Mouse (Mus musculus) liver, embryonic 11.5 days (tissue): ENCODE data around the gene Chchd6. TPM values are rescaled to one million over a fixed set of nuclear protein-coding genes. Genes with fewer than 3 reads are reported as not detected.

ENCODE experiments used
- ATAC-seq: fragments of 200-750 bp; cut with Nextera tagmentation; replicated peaks from 2 replicates; pipeline ENCODE4 v1.8.0; 2017; ENCODE audit warnings: moderate number of reproducible peaks, mild to moderate bottlenecking, moderate TSS enrichment, moderate library complexity; ENCODE audit not compliant: low FRiP score
- DNase-seq: peaks from one replicate; pipeline ENCODE4 v3.0.0-alpha.2; 2017; ENCODE audit warnings: low spot score
- H3K27ac ChIP-seq: fragments of 300-500 bp; sonication (generic); 2 replicates; pipeline ENCODE4 v1.5.1; 2014; ENCODE audit warnings: mild to moderate bottlenecking, low read depth, low read length, control low read depth
- H3K27me3 ChIP-seq: fragments of 300-500 bp; sonication (generic); replicated peaks from 2 replicates; pipeline ENCODE4 v1.6.1; 2014; ENCODE audit warnings: low read length, mixed read lengths; ENCODE audit not compliant: control insufficient read depth, insufficient read depth
- H3K36me3 ChIP-seq: fragments of 300-500 bp; sonication (generic); 2 replicates; pipeline ENCODE4 v1.6.1; 2014; ENCODE audit warnings: mild to moderate bottlenecking, low read length, moderate library complexity, mixed read lengths; ENCODE audit not compliant: control insufficient read depth, insufficient read depth
- H3K4me1 ChIP-seq: fragments of 300-500 bp; sonication (generic); replicated peaks from 2 replicates; pipeline ENCODE4 v1.6.1; 2014; ENCODE audit warnings: low read length, mixed read lengths; ENCODE audit not compliant: control insufficient read depth, insufficient read depth
- H3K4me2 ChIP-seq: fragments of 300-500 bp; sonication (generic); 2 replicates; pipeline ENCODE4 v1.6.1; 2014; ENCODE audit warnings: mild to moderate bottlenecking, control low read depth, moderate library complexity
- H3K4me3 ChIP-seq: fragments of 300-500 bp; sonication (generic); 2 replicates; pipeline ENCODE4 v1.5.1; 2014; ENCODE audit warnings: low read depth, low read length, control low read depth
- H3K9ac ChIP-seq: fragments of 300-500 bp; sonication (generic); 2 replicates; pipeline ENCODE4 v1.6.1; 2014; ENCODE audit warnings: low read depth, low read length, control low read depth
- H3K9me3 ChIP-seq: fragments of 300-500 bp; sonication (generic); 2 replicates; pipeline ENCODE4 v1.6.1; 2016; ENCODE audit warnings: low read length, inconsistent platforms, mixed read lengths; ENCODE audit not compliant: control insufficient read depth
- WGBS: fragments of 180-500 bp; shearing (Covaris S2); extraction: QIAGEN DNeasy Blood & Tissue Kit; methylation state at CpG from one replicate; pipeline ENCODE4 v1.1.7; 2014; 5-methylcytosine and 5-hydroxymethylcytosine counted together
- polyA plus RNA-seq: library from polyadenylated mRNA; unstranded; fragments of >200 nt; fragmentation: Nextera tagmentation; extraction: Ambion mirVana; gene quantifications from 2 replicates; pipeline ENCODE4 v1.2.1, GENCODE M21; 2014

Chchd6 gene
- polyA plus RNA-seq, 1 experiment from 2014 or later = 43.2 TPM

DNA sequence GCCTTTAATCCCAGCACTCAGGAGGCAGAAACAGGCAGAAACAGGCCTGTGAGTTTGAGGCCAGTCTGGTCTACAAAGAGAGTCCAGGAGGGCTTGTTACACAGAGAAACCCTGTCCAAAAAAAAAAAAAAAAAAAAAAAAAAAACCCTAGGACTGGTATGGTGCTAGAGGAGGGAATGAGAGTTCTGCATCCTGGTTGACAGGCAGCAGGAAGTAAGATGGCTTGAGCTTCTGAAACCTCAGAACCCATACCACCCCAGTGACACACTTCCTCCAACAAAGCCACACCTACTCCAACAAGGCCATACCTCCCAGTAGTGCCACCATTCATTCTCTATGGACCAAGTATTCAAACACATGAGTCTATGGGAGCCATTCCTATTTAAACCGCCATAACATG lies 1.1 kb upstream of the Chchd6 start:
- no peaks in the 10 kb centered on the region for H3K36me3 ChIP-seq
- WGBS = 97% methylated on average over 1 of the region's 1 CpGs
- H3K4me3 ChIP-seq = no peak overlapping the region
- no peak for ATAC-seq
- no peak overlapping the region for H3K9ac ChIP-seq
- H3K27ac ChIP-seq = no peak overlapping the region
- no peak overlapping the region for H3K4me2 ChIP-seq
- no peak for DNase-seq
- peaks cover 5% of the 10 kb centered on the region; the same call in 1 of the 2 replicates for H3K4me1 ChIP-seq
- H3K9me3 ChIP-seq = no peaks in the 10 kb centered on the region
- no peaks in the 10 kb centered on the region for H3K27me3 ChIP-seq

DNA sequence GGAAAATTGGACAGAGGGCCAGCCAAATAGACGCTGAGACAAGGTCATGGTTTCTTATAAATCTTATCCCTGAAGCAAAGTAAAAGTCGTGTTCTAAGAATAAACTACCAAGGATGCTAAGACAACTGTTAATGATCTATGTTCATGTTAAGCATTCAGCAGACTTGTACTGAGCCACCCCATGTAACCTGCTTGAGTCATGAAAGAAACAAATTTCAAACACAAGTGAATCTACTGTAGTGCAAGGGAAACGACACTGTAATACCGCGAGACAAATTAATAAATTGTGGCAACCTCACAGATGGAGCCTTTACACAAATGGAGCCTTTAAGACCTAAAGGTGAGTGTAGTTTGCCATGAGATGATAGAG lies 310 bp upstream of the Chchd6 start:
- WGBS = 23% methylated on average over 5 of the region's 5 CpGs
- Histone ChIP-seq H3K36me3 (no peaks in the 10 kb centered on the region), H3K27ac (no peak overlapping the region), H3K9me3 (no peaks in the 10 kb centered on the region), H3K4me1 (peaks cover 5% of the 10 kb centered on the region; the same call in 1 of the 2 replicates), H3K4me3 (peak overlapping the region; percentile 68; the same call in 1 of the 2 replicates), H3K4me2 (peak overlapping the region; percentile 81; the same call in 1 of the 2 replicates), H3K9ac (no peak overlapping the region), H3K27me3 (no peaks in the 10 kb centered on the region)
- peak; percentile 21 for ATAC-seq
- DNase-seq = no peak

DNA sequence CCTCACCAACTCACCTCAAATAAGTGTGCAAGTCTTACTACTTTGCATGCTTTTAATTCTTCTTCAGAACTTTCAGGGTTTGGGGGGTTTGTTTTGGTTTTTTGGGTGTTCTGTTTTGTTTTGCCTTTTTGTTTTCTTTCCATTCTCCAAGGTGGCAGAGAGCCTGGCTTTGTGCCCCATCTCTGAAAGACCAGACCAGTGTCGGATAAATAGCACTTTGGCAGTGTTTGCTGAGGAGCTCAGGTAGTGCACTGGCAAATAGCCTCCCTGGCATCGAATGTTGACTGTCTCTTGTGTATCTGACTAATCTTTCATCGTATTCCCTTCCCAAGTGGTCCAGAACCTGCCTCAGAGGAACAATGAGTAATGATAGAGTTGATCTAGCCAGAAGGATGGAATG lies 3.4 kb downstream of the Chchd6 start:
- no peaks in the 10 kb centered on the region for H3K9me3 ChIP-seq
- DNase-seq = no peak
- H3K27me3 ChIP-seq = no peaks in the 10 kb centered on the region
- H3K27ac ChIP-seq = no peak overlapping the region
- H3K9ac ChIP-seq = no peak overlapping the region
- WGBS = 83% methylated on average over 3 of the region's 3 CpGs
- H3K4me3 ChIP-seq = no peak overlapping the region
- no peak for ATAC-seq
- H3K4me1 ChIP-seq = peaks cover 5% of the 10 kb centered on the region; the same call in 1 of the 2 replicates
- H3K4me2 ChIP-seq = no peak overlapping the region
- no peaks in the 10 kb centered on the region for H3K36me3 ChIP-seq

DNA sequence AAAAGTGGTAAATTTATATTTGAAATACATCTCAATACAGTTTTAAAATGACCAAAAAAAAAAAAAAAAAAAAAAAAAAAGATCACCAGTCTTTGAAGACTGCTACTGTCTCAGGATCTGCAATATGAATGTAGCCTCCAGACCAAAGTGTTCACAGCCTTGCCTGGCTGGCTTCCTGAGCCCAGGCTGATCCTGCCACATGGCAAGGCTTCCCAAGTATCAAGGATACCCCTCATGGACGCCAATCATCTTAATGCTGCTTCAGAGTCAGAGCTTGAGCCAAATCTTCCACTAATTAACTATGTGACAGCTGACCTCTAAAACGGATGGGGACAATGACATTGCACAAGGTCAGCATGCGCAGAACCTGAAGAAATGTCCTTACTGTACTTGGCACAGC lies 3.9 kb downstream of the Chchd6 start:
- no peak overlapping the region for H3K27ac ChIP-seq
- H3K27me3 ChIP-seq = no peaks in the 10 kb centered on the region
- H3K36me3 ChIP-seq = no peaks in the 10 kb centered on the region
- peaks cover 5% of the 10 kb centered on the region; the same call in 1 of the 2 replicates for H3K4me1 ChIP-seq
- H3K4me2 ChIP-seq = no peak overlapping the region
- no peak for ATAC-seq
- H3K4me3 ChIP-seq = no peak overlapping the region
- H3K9ac ChIP-seq = no peak overlapping the region
- H3K9me3 ChIP-seq = no peaks in the 10 kb centered on the region
- 75% methylated on average over 3 of the region's 3 CpGs for WGBS
- no peak for DNase-seq

DNA sequence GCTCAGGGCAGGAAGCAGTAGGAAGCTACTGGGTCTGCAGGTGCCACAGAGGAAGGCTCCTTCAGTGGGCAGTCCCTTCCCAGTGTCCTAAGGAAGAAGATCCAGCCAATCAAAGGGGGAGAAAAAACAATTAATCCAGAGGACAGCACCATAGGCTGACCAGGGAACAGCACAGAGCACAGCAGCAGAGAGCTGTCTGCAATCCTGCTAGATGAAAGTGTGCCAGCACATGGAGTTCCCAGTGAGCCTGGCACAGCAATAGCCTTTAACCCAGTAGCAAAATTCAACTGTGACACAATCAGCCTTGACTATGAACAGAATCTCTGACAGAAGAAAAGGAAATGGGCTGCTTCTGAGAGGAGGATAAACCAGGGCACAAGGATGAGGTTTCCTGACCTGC lies 9.8 kb downstream of the Chchd6 start:
- H3K27me3 ChIP-seq = no peaks in the 10 kb centered on the region
- no peaks in the 10 kb centered on the region for H3K4me1 ChIP-seq
- DNase-seq (no peak), ATAC-seq (no peak)
- H3K36me3 ChIP-seq = no peaks in the 10 kb centered on the region
- H3K27ac ChIP-seq = no peak overlapping the region
- no peaks in the 10 kb centered on the region for H3K9me3 ChIP-seq
- H3K9ac ChIP-seq = no peak overlapping the region
- H3K4me2 ChIP-seq = no peak overlapping the region
- H3K4me3 ChIP-seq = no peak overlapping the region

DNA sequence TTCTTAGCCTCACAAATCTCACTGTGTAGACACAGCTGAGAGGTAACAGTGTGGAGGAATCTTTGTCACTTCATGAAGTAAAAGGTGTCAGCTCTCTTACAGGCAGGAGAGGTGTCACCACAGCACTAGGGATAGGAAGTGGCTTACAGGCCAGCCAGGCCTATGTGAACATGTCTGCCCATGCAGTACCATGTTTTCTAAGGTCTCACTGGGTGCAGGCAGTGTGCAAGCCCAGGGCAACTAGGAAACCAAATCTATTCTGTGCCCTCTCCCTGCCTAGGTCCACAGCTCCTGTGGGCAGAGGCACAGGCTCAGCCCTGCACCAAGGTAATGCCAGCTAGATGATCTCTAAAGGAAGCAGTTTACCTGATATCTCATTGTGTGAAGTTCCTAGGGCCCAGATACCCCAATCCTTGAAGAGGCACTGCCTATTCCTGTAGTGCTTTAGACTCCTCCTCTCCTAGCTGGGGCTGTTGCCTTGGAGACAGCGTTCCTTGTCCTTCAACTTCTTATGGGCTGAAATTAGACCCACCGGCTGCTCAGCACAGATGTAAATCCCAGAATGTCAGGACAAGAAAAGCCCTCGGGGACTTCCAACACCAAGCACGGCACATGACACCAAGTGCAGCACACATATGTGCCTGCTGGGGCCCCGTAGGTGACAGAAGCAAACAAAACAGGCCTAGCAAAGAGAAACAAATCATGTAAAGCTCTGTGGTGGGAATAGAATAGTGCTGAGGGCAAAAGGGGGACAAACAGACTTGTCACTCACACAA lies 10.6 kb downstream of the Chchd6 start:
- ATAC-seq = no peak

DNA sequence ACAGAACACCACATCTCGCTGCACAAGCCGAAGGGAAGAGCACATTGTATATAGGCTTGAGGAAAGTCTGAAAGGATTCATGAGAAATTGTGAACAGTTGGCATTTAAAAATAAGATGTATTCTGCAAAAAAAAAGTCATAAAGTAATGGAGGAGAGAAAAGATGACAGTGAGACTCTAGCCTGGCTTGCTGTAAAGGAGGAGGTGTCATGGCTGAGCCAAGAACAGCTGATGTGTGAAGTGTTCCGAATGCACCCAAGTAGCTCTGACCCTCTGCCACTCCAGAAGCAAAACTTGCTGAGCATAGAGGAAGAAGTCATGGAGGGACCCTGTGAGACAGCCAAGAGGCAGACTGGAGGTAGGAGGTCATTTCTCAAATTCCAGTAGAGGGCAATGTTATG lies 12.3 kb downstream of the Chchd6 start:
- no peak for DNase-seq
- no peaks in the 10 kb centered on the region; the same call in 1 of the 2 replicates for H3K4me1 ChIP-seq
- 89% methylated on average over 3 of the region's 3 CpGs for WGBS

More for the DNA sequence above, 10.6 kb downstream of the Chchd6 start:
- Histone ChIP-seq H3K9me3 (no peaks in the 10 kb centered on the region), H3K36me3 (no peaks in the 10 kb centered on the region), H3K9ac (no peak overlapping the region), H3K4me3 (no peak overlapping the region), H3K4me2 (no peak overlapping the region), H3K27me3 (no peaks in the 10 kb centered on the region), H3K4me1 (no peaks in the 10 kb centered on the region), H3K27ac (no peak overlapping the region)
- no peak for DNase-seq
- 71% methylated on average over 5 of the region's 5 CpGs for WGBS

DNA sequence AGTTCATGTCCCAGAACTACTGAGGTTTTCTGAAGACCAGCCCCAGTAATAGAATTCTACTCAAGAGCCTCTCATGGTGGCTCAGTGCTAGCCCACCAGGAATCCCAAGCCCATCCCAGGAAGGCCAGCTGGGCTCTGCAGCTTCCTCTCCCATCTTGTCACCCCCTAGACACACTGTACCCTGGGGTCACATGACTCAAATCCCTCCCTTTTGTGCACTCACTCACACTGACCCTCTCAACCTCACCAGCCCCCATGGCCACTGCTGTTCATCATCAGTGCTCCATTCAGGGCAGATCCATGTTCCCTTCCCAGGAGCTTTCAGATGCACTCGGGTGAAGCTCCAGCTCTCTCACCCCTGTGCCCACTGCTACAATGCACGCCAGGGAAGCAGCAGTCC lies 20.8 kb downstream of the Chchd6 start:
- H3K9ac ChIP-seq = no peak overlapping the region
- no peak for DNase-seq
- H3K27ac ChIP-seq = no peak overlapping the region
- H3K27me3 ChIP-seq = no peaks in the 10 kb centered on the region
- H3K9me3 ChIP-seq = no peaks in the 10 kb centered on the region
- no peaks in the 10 kb centered on the region for H3K36me3 ChIP-seq
- no peak overlapping the region for H3K4me3 ChIP-seq
- ATAC-seq = no peak
- H3K4me2 ChIP-seq = no peak overlapping the region
- WGBS = 66% methylated on average over 2 of the region's 2 CpGs
- H3K4me1 ChIP-seq = no peaks in the 10 kb centered on the region; the same call in 1 of the 2 replicates

More for the DNA sequence above, 12.3 kb downstream of the Chchd6 start:
- H3K27me3 ChIP-seq = no peaks in the 10 kb centered on the region
- H3K36me3 ChIP-seq = no peaks in the 10 kb centered on the region
- no peak overlapping the region for H3K4me3 ChIP-seq
- H3K27ac ChIP-seq = no peak overlapping the region
- no peak for ATAC-seq
- H3K4me2 ChIP-seq = no peak overlapping the region
- H3K9ac ChIP-seq = no peak overlapping the region
- no peaks in the 10 kb centered on the region for H3K9me3 ChIP-seq

DNA sequence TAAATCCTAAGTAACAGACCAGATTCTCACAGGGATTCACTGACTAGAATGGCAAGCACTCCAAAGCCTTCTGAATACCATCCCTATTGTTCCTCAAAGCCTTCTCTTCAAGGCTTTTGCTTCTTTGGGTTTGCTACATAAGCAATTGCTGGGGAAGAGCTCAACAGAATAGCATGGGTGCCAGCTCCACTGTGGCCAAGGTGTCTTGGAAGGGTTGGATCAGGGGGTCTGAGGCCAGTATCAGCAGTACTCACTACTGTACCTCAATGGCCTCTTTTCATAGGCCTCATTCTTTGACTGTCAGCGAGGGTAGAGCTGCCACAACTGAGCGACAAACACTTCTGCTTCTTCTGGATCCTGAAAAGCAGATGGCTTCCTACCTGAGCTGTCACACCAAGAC lies 21.7 kb downstream of the Chchd6 start:
- no peaks in the 10 kb centered on the region for H3K27me3 ChIP-seq
- no peaks in the 10 kb centered on the region for H3K36me3 ChIP-seq
- DNase-seq = no peak
- H3K4me3 ChIP-seq = no peak overlapping the region
- no peak overlapping the region for H3K27ac ChIP-seq
- no peak overlapping the region for H3K4me2 ChIP-seq
- no peak for ATAC-seq
- no peak overlapping the region for H3K9ac ChIP-seq
- WGBS = 76% methylated on average over 2 of the region's 2 CpGs
- no peaks in the 10 kb centered on the region for H3K4me1 ChIP-seq
- no peaks in the 10 kb centered on the region for H3K9me3 ChIP-seq
